25 mouse cellular contexts compared by ENCODE assay signal in genomic region chr4:35534565-35535279, GRCm38 (mm10).
A peak's percentile ranks its signal among the peaks of the same experiment; 100 is the strongest.
DNase-seq lines count a peak whose midpoint lies in the region; ATAC-seq and TF ChIP-seq lines count a peak whose summit lies in the region.
"Had no signal": no experiment of that assay in that cellular context is flagged by ENCODE, and none has a peak within 500 bp of the region (broad histone marks: within the 10 kb centered on the region; RNA-seq: fewer than 3 reads in every experiment).

No protein-coding gene starts in this region.

- TF ChIP-seq CTCF in brain, embryonic 14.5 days (IDR thresholded peaks at IDR 0.05; ENCODE audit: borderline replicate concordance, extremely low read depth, insufficient read depth, insufficient read length) = no peak

- intact Hi-C loops in gastrocnemius, postnatal 14 days (cut with DNase I; ENCODE audit: low total_unique reads) = no loop called here

- no peaks in the 10 kb centered on the region for H3K36me3 ChIP-seq in heart, embryonic 11.5 days (ENCODE audit: control insufficient read depth, insufficient read depth, low read length)
- H3K36me3 ChIP-seq in midbrain, embryonic 13.5 days = no peaks in the 10 kb centered on the region
- no peaks in the 10 kb centered on the region for H3K36me3 ChIP-seq in midbrain, embryonic 16.5 days (ENCODE audit: control insufficient read depth, insufficient read depth, low read length)
- H3K36me3 ChIP-seq: embryonic facial prominence, embryonic 12.5 days; embryonic facial prominence, embryonic 15.5 days; forebrain, embryonic 12.5 days; forebrain, embryonic 15.5 days; heart, embryonic 13.5 days had no signal

- H3K4me3 ChIP-seq in heart, embryonic 11.5 days (ENCODE audit: low read depth, low read length) = no peak overlapping the region
- no peak overlapping the region for H3K4me3 ChIP-seq in midbrain, embryonic 13.5 days (replicated peaks)
- no peak overlapping the region for H3K4me3 ChIP-seq in midbrain, embryonic 16.5 days (ENCODE audit: low read depth, low read length)
- H3K4me3 ChIP-seq: embryonic facial prominence, embryonic 12.5 days; embryonic facial prominence, embryonic 15.5 days; forebrain, embryonic 12.5 days; forebrain, embryonic 15.5 days; heart, embryonic 13.5 days had no signal

- H3K4me1 ChIP-seq in heart, embryonic 11.5 days (ENCODE audit: control insufficient read depth, insufficient read depth, low read length) = no peaks in the 10 kb centered on the region
- peaks cover 15% of the 10 kb centered on the region for H3K4me1 ChIP-seq in midbrain, embryonic 13.5 days (replicated peaks)
- H3K4me1 ChIP-seq in midbrain, embryonic 16.5 days (ENCODE audit: control insufficient read depth, insufficient read depth, low read length) = peaks cover 8% of the 10 kb centered on the region; the same call in 1 of the 2 replicates
- H3K4me1 ChIP-seq: embryonic facial prominence, embryonic 12.5 days; embryonic facial prominence, embryonic 15.5 days; forebrain, embryonic 15.5 days; heart, embryonic 13.5 days had no signal

- no peak overlapping the region for H3K27ac ChIP-seq in heart, embryonic 11.5 days (ENCODE audit: low read depth, low read length)
- H3K27ac ChIP-seq in midbrain, embryonic 13.5 days = peak overlapping the region; percentile 26; the same call in 1 of the 2 replicates
- H3K27ac ChIP-seq in midbrain, embryonic 16.5 days (ENCODE audit: low read length) = no peak overlapping the region
- H3K27ac ChIP-seq: embryonic facial prominence, embryonic 12.5 days; embryonic facial prominence, embryonic 15.5 days; forebrain, embryonic 12.5 days; forebrain, embryonic 15.5 days; heart, embryonic 13.5 days; hindbrain, embryonic 14.5 days; hindbrain, postnatal 0 days had no signal

- ATAC-seq in heart, embryonic 11.5 days (replicated peaks; ENCODE audit: insufficient number of reproducible peaks, low FRiP score, low TSS enrichment) = no peak
- peak; percentile 85 for ATAC-seq in midbrain, embryonic 13.5 days
- ATAC-seq in midbrain, embryonic 16.5 days = peak; percentile 42; the same call in 1 of the 2 replicates
- ATAC-seq: forebrain, embryonic 15.5 days; hindbrain, postnatal 0 days; inflammation-experienced regulatory T-cells, adult 6 months had no signal

- no peaks in the 10 kb centered on the region for H3K9me3 ChIP-seq in heart, embryonic 11.5 days (replicated peaks; ENCODE audit: control insufficient read depth, low read length)
- H3K9me3 ChIP-seq in midbrain, embryonic 13.5 days = no peaks in the 10 kb centered on the region
- H3K9me3 ChIP-seq in midbrain, embryonic 16.5 days (replicated peaks; ENCODE audit: control insufficient read depth, low read length, poor library complexity, severe bottlenecking) = no peaks in the 10 kb centered on the region
- H3K9me3 ChIP-seq: embryonic facial prominence, embryonic 12.5 days; embryonic facial prominence, embryonic 15.5 days; forebrain, embryonic 12.5 days; forebrain, embryonic 15.5 days; heart, embryonic 13.5 days had no signal

- WGBS in heart, embryonic 11.5 days (ENCODE audit: insufficient replicate concordance) = 44% methylated on average over 6 of the region's 6 CpGs
- 22% methylated on average over 6 of the region's 6 CpGs for WGBS in midbrain, embryonic 13.5 days
- WGBS in midbrain, embryonic 16.5 days = 24% methylated on average over 6 of the region's 6 CpGs

- H3K9ac ChIP-seq in heart, embryonic 11.5 days (ENCODE audit: low read depth, low read length) = no peak overlapping the region
- no peak overlapping the region for H3K9ac ChIP-seq in midbrain, embryonic 13.5 days (replicated peaks)
- H3K9ac ChIP-seq in midbrain, embryonic 16.5 days (ENCODE audit: low read depth, low read length) = no peak overlapping the region
- H3K9ac ChIP-seq: embryonic facial prominence, embryonic 12.5 days; embryonic facial prominence, embryonic 15.5 days; forebrain, embryonic 12.5 days; forebrain, embryonic 15.5 days; heart, embryonic 13.5 days; hindbrain, embryonic 14.5 days had no signal

- no peak for TF ChIP-seq POLR2A in brain, embryonic 14.5 days (IDR thresholded peaks at IDR 0.05; ENCODE audit: borderline replicate concordance, extremely low read depth, insufficient read depth, insufficient read length, poor library complexity, severe bottlenecking)

- DNase-seq in heart, adult 11 months = peak; percentile 16
- DNase-seq in brain, embryonic 14.5 days (ENCODE audit: low read depth) = peak; percentile 63
- DNase-seq in gastrocnemius, postnatal 14 days = no peak
- DNase-seq in embryo, embryonic 10.5 days (ENCODE audit: low spot score) = no peak
- DNase-seq: adrenal gland, adult 2 months; adrenal gland, postnatal 14 days; B cell, adult 2 months; cerebellum, adult 11-12 months; cerebellum, adult 9-10 months; cerebellum, postnatal 14 days; gastrocnemius, postnatal 10 days; heart, adult 18-20 months; heart, postnatal 14 days; heart, postnatal 4 days had no signal

- no peak overlapping the region for H3K4me2 ChIP-seq in heart, embryonic 11.5 days
- no peak overlapping the region for H3K4me2 ChIP-seq in midbrain, embryonic 13.5 days (replicated peaks)
- H3K4me2 ChIP-seq in midbrain, embryonic 16.5 days (ENCODE audit: low read length) = no peak overlapping the region
- H3K4me2 ChIP-seq: embryonic facial prominence, embryonic 12.5 days; embryonic facial prominence, embryonic 15.5 days; forebrain, embryonic 12.5 days; forebrain, embryonic 15.5 days; heart, embryonic 13.5 days; hindbrain, embryonic 14.5 days had no signal

- H3K27me3 ChIP-seq in heart, embryonic 11.5 days (ENCODE audit: control insufficient read depth, insufficient read depth, low read length) = no peaks in the 10 kb centered on the region
- no peaks in the 10 kb centered on the region for H3K27me3 ChIP-seq in midbrain, embryonic 13.5 days
- H3K27me3 ChIP-seq in midbrain, embryonic 16.5 days (ENCODE audit: control insufficient read depth, insufficient read depth, low read depth, low read length) = no peaks in the 10 kb centered on the region
- H3K27me3 ChIP-seq: embryonic facial prominence, embryonic 12.5 days; embryonic facial prominence, embryonic 15.5 days; forebrain, embryonic 12.5 days; forebrain, embryonic 15.5 days; heart, embryonic 13.5 days had no signal

Comparison
In these comparisons a context has a peak if more than half of its experiments do, and no peak if none do; other contexts are left out.
1. DNase-seq: peak in heart, adult 11 months (single experiment) and brain, embryonic 14.5 days (single experiment); none in gastrocnemius, postnatal 14 days (single experiment) and embryo, embryonic 10.5 days (single experiment).